Mouse (Mus musculus) spleen, adult 2 months (tissue): ENCODE measurements around the gene Bcl2l12. TPM values are rescaled to one million over a fixed set of nuclear protein-coding genes. Genes with fewer than 3 reads are reported as not detected.

Experiments
- DNase-seq, 2 experiments: peaks; one replicate each; pipeline versions ENCODE4 v3.0.0 to v3.0.0-alpha.2; 2012 to 2021; ENCODE audit warnings: low spot score in 2 of 2, low read depth in 1 of 2
- H3K27ac ChIP-seq: fragments of 200-500 bp; 2 replicates; pipeline ENCODE4 v1.5.1; 2012; ENCODE audit warnings: low read length, inconsistent platforms; ENCODE audit not compliant: insufficient read depth
- H3K27me3 ChIP-seq: fragments of 200-500 bp; 2 replicates; pipeline ENCODE4 v1.6.1; 2012; ENCODE audit warnings: mild to moderate bottlenecking, moderate library complexity, low read length, inconsistent platforms; ENCODE audit not compliant: control insufficient read depth, insufficient read depth
- H3K36me3 ChIP-seq: fragments of 200-500 bp; 2 replicates; pipeline ENCODE4 v1.6.1; 2012; ENCODE audit warnings: mild to moderate bottlenecking, low read length, inconsistent platforms; ENCODE audit not compliant: control insufficient read depth, insufficient read depth
- H3K4me1 ChIP-seq: fragments of 200-500 bp; 2 replicates; pipeline ENCODE4 v1.6.1; 2011; ENCODE audit warnings: inconsistent platforms; ENCODE audit not compliant: control insufficient read depth, insufficient read depth, insufficient read length
- H3K4me3 ChIP-seq: fragments of 200-500 bp; 2 replicates; pipeline ENCODE4 v1.5.1; 2011; ENCODE audit warnings: mild to moderate bottlenecking, inconsistent platforms; ENCODE audit not compliant: insufficient read depth, insufficient read length; ENCODE audit errors: extremely low read depth
- CTCF ChIP-seq: fragments of 200-500 bp; IDR thresholded peaks from 2 replicates; pipeline ENCODE4 v1.5.1; 2011; ENCODE audit warnings: mild to moderate bottlenecking, inconsistent platforms; ENCODE audit not compliant: insufficient read depth, insufficient read length, insufficient replicate concordance; ENCODE audit errors: extremely low read depth
- POLR2A ChIP-seq: fragments of 200-500 bp; IDR thresholded peaks from 2 replicates; pipeline ENCODE4 v1.6.1; 2011; ENCODE audit warnings: low read depth, low read length, inconsistent platforms
- WGBS: fragments of 180-500 bp; shearing (Covaris S2); methylation state at CpG from one replicate; pipeline ENCODE4 v1.1.7; 2018; 5-methylcytosine and 5-hydroxymethylcytosine counted together
- polyA plus RNA-seq: library from polyadenylated mRNA; depleted of rRNA; stranded (reverse); fragments of >200 nt; gene quantifications from 2 replicates; pipeline ENCODE4 v1.2.3, GENCODE M21; 2012

Gene Bcl2l12
- polyA plus RNA-seq, 1 experiment: 33.2 TPM

DNA sequence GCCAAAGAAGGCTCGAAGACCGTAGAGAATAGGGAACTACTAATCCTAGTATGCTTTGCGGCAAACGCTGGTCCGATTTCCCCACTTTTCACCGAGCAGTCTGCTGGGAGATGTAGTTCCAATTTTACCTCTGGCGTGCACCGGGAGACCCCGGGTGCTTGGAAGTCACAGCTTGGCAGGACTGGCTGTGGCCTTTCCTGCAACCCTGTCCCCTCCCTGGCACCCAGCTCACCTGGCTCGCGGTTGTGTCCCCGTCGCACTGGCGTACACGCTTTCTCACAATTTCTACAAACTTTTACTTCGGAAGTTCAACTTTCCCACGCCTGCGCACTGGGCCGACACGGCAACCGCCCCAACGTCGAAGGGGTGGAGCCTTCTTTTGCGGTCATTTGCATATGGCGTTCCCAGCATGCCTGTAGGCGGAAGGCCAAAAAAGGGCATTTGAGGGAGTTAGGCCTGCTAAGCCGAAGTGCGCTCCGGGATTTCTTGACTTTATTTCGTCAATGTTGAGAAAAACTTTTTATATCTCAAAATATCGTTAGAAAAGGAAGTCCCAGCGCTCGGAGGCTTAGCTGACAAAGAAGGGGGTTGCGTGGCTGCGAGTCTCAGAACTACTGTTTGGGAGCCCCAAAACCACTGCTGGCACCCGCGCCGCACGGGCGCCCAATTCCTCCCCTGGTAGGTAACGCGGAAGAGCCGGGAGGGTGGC lies 1.1 kb downstream of the Bcl2l12 start, which contains the start of gene Irf3:
Gene Irf3 (plus strand): TSS at position 418 of the 709 bp plus-strand sequence.
- WGBS: under 1% methylated on average over 43 of the region's 43 CpGs
- TF ChIP-seq CTCF (no peak), POLR2A (peak; percentile 91)
- Histone ChIP-seq H3K27me3 (no peaks in the 10 kb centered on the region), H3K27ac (peak within 1 kb of the TSS; percentile 90), H3K4me1 (peaks cover 17% of the 10 kb centered on the region; the same call in 1 of the 2 replicates), H3K4me3 (peak within 1 kb of the TSS; percentile 92), H3K36me3 (peaks cover 30% of the 10 kb centered on the region)
- peak; percentile 96 to 97 for DNase-seq

DNA sequence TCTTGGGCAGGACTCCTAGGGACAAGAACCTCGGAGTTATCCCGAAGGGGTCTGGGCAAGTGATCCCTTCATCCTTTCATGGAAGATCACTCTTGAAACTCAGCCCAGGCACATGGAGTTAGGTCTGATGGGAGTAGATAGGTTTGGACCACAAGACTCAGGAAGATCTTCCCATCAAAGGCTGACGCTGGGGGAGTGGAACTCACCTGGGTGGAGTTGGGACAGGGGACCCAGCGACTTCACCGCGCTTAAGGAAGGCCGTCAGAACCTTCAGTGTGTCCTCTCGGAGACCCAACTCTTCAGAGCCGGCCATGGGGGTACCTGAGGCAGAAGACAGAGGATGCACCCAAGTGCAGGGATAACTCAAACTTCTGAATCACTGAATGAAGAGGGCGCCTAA lies 1.8 kb downstream of the Bcl2l12 start:
- H3K27me3 ChIP-seq: no peaks in the 10 kb centered on the region
- 9% methylated on average over 10 of the region's 10 CpGs for WGBS
- TF ChIP-seq POLR2A (no peak), CTCF (no peak)
- no peak for DNase-seq
- peaks cover 17% of the 10 kb centered on the region; the same call in 1 of the 2 replicates for H3K4me1 ChIP-seq
- H3K36me3 ChIP-seq: peaks cover 28% of the 10 kb centered on the region
- peak overlapping the region; percentile 5; the same call in 1 of the 2 replicates for H3K27ac ChIP-seq
- peak overlapping the region; percentile 92 for H3K4me3 ChIP-seq

DNA sequence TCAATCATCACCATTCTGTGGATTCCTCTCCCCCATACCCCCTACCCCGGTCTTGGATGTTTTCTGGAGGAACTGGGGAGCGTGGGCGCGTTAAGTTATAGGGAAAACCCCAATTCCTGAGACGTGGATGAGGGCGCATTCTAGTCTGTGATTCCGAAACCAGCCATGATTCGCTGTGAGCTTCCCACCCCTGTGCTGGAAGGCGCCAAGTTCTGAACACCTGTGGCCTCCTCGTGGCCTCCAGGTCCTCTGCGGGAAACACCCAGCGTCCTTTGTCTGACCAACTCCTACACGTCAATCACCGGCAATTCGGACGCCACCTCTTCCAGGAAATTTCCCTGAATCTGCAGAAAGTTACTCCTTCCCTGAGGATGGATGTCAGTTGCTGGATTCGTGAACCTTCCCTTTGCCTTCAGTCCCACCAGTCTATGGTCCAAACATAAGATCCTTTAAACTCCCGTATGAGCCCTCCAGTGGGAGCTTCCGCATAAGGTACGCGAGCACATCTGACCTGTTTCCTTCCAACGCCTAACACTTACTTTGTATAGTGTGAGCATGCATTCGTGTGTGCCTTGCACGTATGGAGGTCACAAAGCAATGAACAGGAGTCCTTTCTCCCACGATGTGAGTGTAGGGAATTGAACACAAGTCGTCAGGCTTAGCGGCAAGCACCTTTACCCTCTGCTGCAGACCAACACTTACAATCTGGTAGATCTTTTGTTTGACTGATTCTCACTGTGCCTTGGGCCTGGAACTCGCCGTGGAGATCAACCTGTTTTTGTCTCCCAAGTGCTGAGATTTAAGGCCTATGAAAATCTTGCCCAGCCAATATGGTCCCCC lies 11.4 kb downstream of the Bcl2l12 start:
- Histone ChIP-seq H3K4me1 (peaks cover 2% of the 10 kb centered on the region; the same call in 1 of the 2 replicates), H3K4me3 (peak overlapping the region; percentile 70), H3K27me3 (no peaks in the 10 kb centered on the region), H3K36me3 (peaks cover 6% of the 10 kb centered on the region), H3K27ac (peak overlapping the region; percentile 81)
- 1% methylated on average over 29 of the region's 29 CpGs for WGBS
- no peak for DNase-seq
- no peak; the same call in 1 of the 2 replicates for TF ChIP-seq POLR2A

DNA sequence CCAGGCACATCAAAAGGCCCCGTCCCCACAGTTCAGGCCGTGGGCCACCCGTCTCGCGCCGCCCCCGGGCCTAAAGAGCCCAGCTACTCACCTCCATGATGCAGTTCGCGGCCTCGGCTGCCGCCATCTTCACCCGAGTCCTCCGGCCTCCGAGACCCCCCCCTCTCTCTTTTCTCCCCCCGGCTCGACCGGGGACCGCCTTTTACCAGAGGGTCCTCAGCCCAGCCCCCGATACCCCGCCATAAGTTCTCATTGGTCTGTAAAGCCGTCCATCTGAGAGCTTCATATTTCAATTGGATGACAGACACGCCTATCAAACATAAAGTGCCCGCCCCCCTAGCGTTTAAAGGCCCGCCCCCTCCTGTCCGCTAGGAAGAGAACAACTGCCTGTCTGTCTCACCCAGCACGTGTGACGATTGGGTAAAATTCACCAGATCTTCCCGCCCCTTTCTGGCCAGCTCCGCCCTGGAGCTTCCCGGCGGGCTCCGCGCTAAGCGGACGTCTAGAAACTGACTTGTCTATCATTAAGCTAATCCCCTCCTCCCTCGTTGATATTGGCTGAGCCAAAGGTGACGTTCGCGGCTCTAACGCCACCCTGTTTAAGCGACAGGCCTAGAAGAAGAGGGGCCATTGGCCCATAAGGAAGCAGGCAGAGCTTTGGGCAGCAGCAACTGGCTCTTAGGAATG lies 12.2 kb downstream of the Bcl2l12 start, which contains the start of gene Prmt1:
Gene Prmt1 (minus strand): TSS at position 377 of the 687 bp plus-strand sequence.
- peak; percentile 93 to 99 for DNase-seq
- Histone ChIP-seq H3K4me3 (peak within 1 kb of the TSS; percentile 70), H3K4me1 (peaks cover 2% of the 10 kb centered on the region; the same call in 1 of the 2 replicates), H3K27ac (peak within 1 kb of the TSS; percentile 83), H3K36me3 (peaks cover 8% of the 10 kb centered on the region), H3K27me3 (no peaks in the 10 kb centered on the region)
- under 1% methylated on average over 42 of the region's 42 CpGs for WGBS
- TF ChIP-seq CTCF (no peak), POLR2A (peak; percentile 69)

DNA sequence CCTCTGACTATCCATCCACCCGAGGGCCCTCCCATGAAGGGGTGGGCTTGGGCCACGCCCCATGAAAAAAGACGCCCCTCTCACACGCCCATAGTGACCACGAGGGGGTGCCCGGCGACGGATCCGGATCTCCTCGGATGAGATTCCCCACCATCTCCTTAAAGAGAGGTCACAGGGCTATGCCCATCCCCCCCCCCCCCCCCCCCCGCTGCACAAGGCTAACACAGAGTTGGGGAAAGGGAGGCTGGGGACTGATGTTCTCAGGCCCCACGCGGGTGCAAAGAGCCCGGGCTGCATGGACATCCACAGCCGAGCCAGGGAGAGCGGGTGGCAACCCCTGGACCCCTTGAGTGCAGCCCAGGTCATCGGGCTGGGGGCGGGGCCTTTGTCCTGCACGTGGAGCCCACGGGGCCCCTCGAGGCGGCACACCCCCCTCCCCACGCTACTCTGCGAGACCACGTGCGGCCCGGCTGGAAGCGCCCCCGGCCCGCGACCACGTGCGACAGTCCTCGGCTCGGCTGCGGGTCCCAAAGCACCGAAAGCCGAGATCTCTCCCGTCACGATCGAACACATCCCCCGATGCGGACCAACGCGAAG lies 12.8 kb downstream of the Bcl2l12 start:
- WGBS: 1% methylated on average over 45 of the region's 45 CpGs
- Histone ChIP-seq H3K27me3 (no peaks in the 10 kb centered on the region), H3K27ac (peak overlapping the region; percentile 83), H3K4me3 (peak overlapping the region; percentile 69), H3K4me1 (peaks cover 2% of the 10 kb centered on the region; the same call in 1 of the 2 replicates), H3K36me3 (peaks cover 13% of the 10 kb centered on the region)
- DNase-seq: peak; percentile 17 to 48
- TF ChIP-seq POLR2A (no peak), CTCF (0 out of 2 replicates have a peak, but pooled peaks have one; percentile 5)

DNA sequence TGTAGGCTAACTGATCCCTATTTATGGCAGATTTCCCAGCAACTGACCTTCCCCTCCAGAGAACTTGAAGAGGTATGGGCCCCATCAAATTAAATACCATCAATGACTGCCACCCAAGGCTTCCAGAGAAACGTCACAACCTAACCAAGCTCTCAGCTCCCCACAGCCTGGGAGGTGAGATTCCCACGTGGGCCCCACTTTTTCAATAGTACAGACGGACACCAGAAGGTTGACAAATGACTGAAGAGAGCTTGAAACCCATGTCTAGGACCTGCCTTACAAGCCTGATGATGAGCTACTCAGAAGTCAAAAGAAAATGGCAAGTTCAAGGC lies 13.7 kb downstream of the Bcl2l12 start:
- H3K36me3 ChIP-seq: peaks cover 17% of the 10 kb centered on the region
- H3K27ac ChIP-seq: no peak overlapping the region
- no peaks in the 10 kb centered on the region for H3K27me3 ChIP-seq
- WGBS: 58% methylated on average over 3 of the region's 3 CpGs
- peaks cover 2% of the 10 kb centered on the region; the same call in 1 of the 2 replicates for H3K4me1 ChIP-seq
- TF ChIP-seq POLR2A (no peak), CTCF (no peak)
- DNase-seq: no peak
- H3K4me3 ChIP-seq: no peak overlapping the region
